Mouse (Mus musculus) stomach, embryonic 14.5 days (tissue): ENCODE data around the gene Aurkb. TPM values are rescaled to one million over a fixed set of nuclear protein-coding genes. Genes with fewer than 3 reads are reported as not detected.

Source experiments
- ATAC-seq: fragments of 200-750 bp; cut with Nextera tagmentation; 2 replicates; pipeline ENCODE4 v1.8.0; 2017; ENCODE audit warnings: low read depth, moderate TSS enrichment; ENCODE audit not compliant: insufficient number of reproducible peaks, insufficient read depth, low FRiP score
- H3K27ac ChIP-seq: fragments of 300-500 bp; sonication (generic); 2 replicates; pipeline ENCODE4 v1.5.1; 2014; ENCODE audit warnings: mild to moderate bottlenecking, low read length, moderate library complexity, mixed read lengths
- H3K27me3 ChIP-seq: fragments of 300-500 bp; sonication (generic); 2 replicates; pipeline ENCODE4 v1.6.1; 2014; ENCODE audit warnings: low read length, control low read depth, mixed read lengths; ENCODE audit not compliant: control insufficient read depth, insufficient read depth
- H3K36me3 ChIP-seq: fragments of 300-500 bp; sonication (generic); 2 replicates; pipeline ENCODE4 v1.6.1; 2014; ENCODE audit warnings: mild to moderate bottlenecking, control low read depth, low read length, moderate library complexity, mixed read lengths; ENCODE audit not compliant: control insufficient read depth, insufficient read depth
- H3K4me1 ChIP-seq: fragments of 300-500 bp; sonication (generic); 2 replicates; pipeline ENCODE4 v1.6.1; 2014; ENCODE audit warnings: low read length, control low read depth, mixed read lengths; ENCODE audit not compliant: control insufficient read depth, insufficient read depth
- H3K4me2 ChIP-seq: fragments of 300-500 bp; sonication (generic); replicated peaks from 2 replicates; pipeline ENCODE4 v1.6.1; 2014; ENCODE audit warnings: low read depth, low read length, control low read depth
- H3K4me3 ChIP-seq: fragments of 300-500 bp; sonication (generic); 2 replicates; pipeline ENCODE4 v1.5.1; 2014; ENCODE audit warnings: low read depth, low read length, control low read depth
- H3K9ac ChIP-seq: fragments of 300-500 bp; sonication (generic); replicated peaks from 2 replicates; pipeline ENCODE4 v1.6.1; 2014; ENCODE audit warnings: low read depth, mild to moderate bottlenecking, control low read depth, low read length, moderate library complexity, mixed read lengths
- H3K9me3 ChIP-seq: fragments of 300-500 bp; sonication (generic); 2 replicates; pipeline ENCODE4 v1.6.1; 2016; ENCODE audit warnings: low read depth, low read length, control low read depth; ENCODE audit not compliant: control insufficient read depth
- WGBS: fragments of 180-500 bp; shearing (Covaris S2); extraction: QIAGEN DNeasy Blood & Tissue Kit; methylation state at CpG from one replicate; pipeline ENCODE4 v1.1.7; 2014; 5-methylcytosine and 5-hydroxymethylcytosine counted together
- polyA plus RNA-seq: library from polyadenylated mRNA; unstranded; fragments of >200 nt; fragmentation: Nextera tagmentation; extraction: Ambion mirVana; gene quantifications from 2 replicates; pipeline ENCODE4 v1.2.1, GENCODE M21; 2014

Gene Aurkb
- polyA plus RNA-seq, 1 experiment from 2014 or later, result 153 TPM

GRCm38 (mm10) chr11:69078041-69078440, 32.6 kb downstream of the Aurkb start:
- peaks cover 4% of the 10 kb centered on the region; the same call in 1 of the 2 replicates for H3K4me1 ChIP-seq
- no peak overlapping the region for H3K4me2 ChIP-seq
- H3K4me3 ChIP-seq, result no peak overlapping the region
- no peak overlapping the region for H3K9ac ChIP-seq
- no peaks in the 10 kb centered on the region for H3K36me3 ChIP-seq
- no peak overlapping the region for H3K27ac ChIP-seq
- no peaks in the 10 kb centered on the region for H3K27me3 ChIP-seq
- no peaks in the 10 kb centered on the region for H3K9me3 ChIP-seq
- 73% methylated on average over 6 of the region's 6 CpGs for WGBS
- ATAC-seq, result no peak

- WGBS, result 72% methylated on average over 5 of the region's 5 CpGs
- Histone ChIP-seq H3K27me3 (no peaks in the 10 kb centered on the region), H3K9ac (no peak overlapping the region), H3K36me3 (no peaks in the 10 kb centered on the region), H3K27ac (no peak overlapping the region), H3K4me2 (no peak overlapping the region), H3K4me3 (no peak overlapping the region), H3K4me1 (peaks cover 4% of the 10 kb centered on the region; the same call in 1 of the 2 replicates), H3K9me3 (no peaks in the 10 kb centered on the region)
- no peak for ATAC-seq
Observed at GRCm38 (mm10) chr11:69078805-69079438, 33.5 kb downstream of the Aurkb start.

GRCm38 (mm10) chr11:69080102-69080854, 34.8 kb downstream of the Aurkb start:
- Histone ChIP-seq H3K4me2 (no peak overlapping the region), H3K36me3 (no peaks in the 10 kb centered on the region), H3K27ac (no peak overlapping the region), H3K9me3 (no peaks in the 10 kb centered on the region), H3K9ac (no peak overlapping the region), H3K4me3 (no peak overlapping the region), H3K4me1 (no peaks in the 10 kb centered on the region), H3K27me3 (no peaks in the 10 kb centered on the region)
- 77% methylated on average over 15 of the region's 15 CpGs for WGBS
- no peak for ATAC-seq

GRCm38 (mm10) chr11:69080855-69081222, 35.4 kb downstream of the Aurkb start:
- Histone ChIP-seq H3K36me3 (no peaks in the 10 kb centered on the region), H3K9me3 (no peaks in the 10 kb centered on the region), H3K4me1 (no peaks in the 10 kb centered on the region), H3K4me2 (no peak overlapping the region), H3K27me3 (no peaks in the 10 kb centered on the region), H3K4me3 (no peak overlapping the region), H3K27ac (no peak overlapping the region), H3K9ac (no peak overlapping the region)
- no peak for ATAC-seq
- WGBS, result 86% methylated on average over 8 of the region's 8 CpGs

- no peak for ATAC-seq
- no peaks in the 10 kb centered on the region for H3K36me3 ChIP-seq
- no peak overlapping the region for H3K4me3 ChIP-seq
- H3K27ac ChIP-seq, result no peak overlapping the region
- no peak overlapping the region for H3K9ac ChIP-seq
- H3K9me3 ChIP-seq, result no peaks in the 10 kb centered on the region
- no peak overlapping the region for H3K4me2 ChIP-seq
- H3K27me3 ChIP-seq, result no peaks in the 10 kb centered on the region
- WGBS, result 82% methylated on average over 7 of the region's 7 CpGs
- H3K4me1 ChIP-seq, result 0 out of 2 replicates have a peak, but pooled peaks cover 3% of the 10 kb centered on the region
Observed at GRCm38 (mm10) chr11:69081613-69082012, 36.2 kb downstream of the Aurkb start.

- 57% methylated on average over 6 of the region's 6 CpGs for WGBS
- no peak overlapping the region; the same call in 1 of the 2 replicates for H3K27ac ChIP-seq
- H3K4me2 ChIP-seq, result no peak overlapping the region
- H3K9me3 ChIP-seq, result no peaks in the 10 kb centered on the region
- peaks cover 29% of the 10 kb centered on the region for H3K4me1 ChIP-seq
- no peak for ATAC-seq
- no peaks in the 10 kb centered on the region for H3K27me3 ChIP-seq
- no peak overlapping the region for H3K4me3 ChIP-seq
- peaks cover 7% of the 10 kb centered on the region for H3K36me3 ChIP-seq
- no peak overlapping the region for H3K9ac ChIP-seq
Observed at GRCm38 (mm10) chr11:69085608-69086007, 40.2 kb downstream of the Aurkb start.

GRCm38 (mm10) chr11:69086390-69086789, 40.9 kb downstream of the Aurkb start:
- Histone ChIP-seq H3K9me3 (no peaks in the 10 kb centered on the region), H3K4me3 (no peak overlapping the region), H3K4me1 (peaks cover 29% of the 10 kb centered on the region), H3K27ac (peak overlapping the region; percentile 91), H3K36me3 (peaks cover 12% of the 10 kb centered on the region), H3K27me3 (no peaks in the 10 kb centered on the region), H3K4me2 (no peak overlapping the region), H3K9ac (no peak overlapping the region)
- WGBS, result 36% methylated on average over 6 of the region's 6 CpGs
- no peak for ATAC-seq

GRCm38 (mm10) chr11:69087082-69087481, 41.6 kb downstream of the Aurkb start:
- H3K36me3 ChIP-seq, result peaks cover 19% of the 10 kb centered on the region
- peak; percentile 59; the same call in 1 of the 2 replicates for ATAC-seq
- peaks cover 29% of the 10 kb centered on the region for H3K4me1 ChIP-seq
- H3K27ac ChIP-seq, result peak overlapping the region; percentile 91
- no peak overlapping the region for H3K4me2 ChIP-seq
- H3K9me3 ChIP-seq, result no peaks in the 10 kb centered on the region
- no peaks in the 10 kb centered on the region for H3K27me3 ChIP-seq
- no peak overlapping the region for H3K4me3 ChIP-seq
- no peak overlapping the region for H3K9ac ChIP-seq
- 25% methylated on average over 4 of the region's 4 CpGs for WGBS
